Mouse (Mus musculus) thymus, adult 2 months (tissue): ENCODE measurements around the gene Rbm12. TPM values are rescaled to one million over a fixed set of nuclear protein-coding genes. Genes with fewer than 3 reads are reported as not detected.
A peak's percentile ranks its signal among the peaks of the same experiment; 100 is the strongest.

Experiments used
- DNase-seq: peaks from one replicate; pipeline ENCODE4 v3.0.0; 2021
- H3K27ac ChIP-seq: fragments of 200-500 bp; 2 replicates; pipeline ENCODE4 v1.5.1; 2012; ENCODE audit warnings: low read length, control low read depth; ENCODE audit not compliant: control insufficient read depth, insufficient read depth
- H3K27me3 ChIP-seq: fragments of 200-500 bp; 2 replicates; pipeline ENCODE4 v1.6.1; 2012; ENCODE audit warnings: mild to moderate bottlenecking, low read length, moderate library complexity, mixed read lengths; ENCODE audit not compliant: control insufficient read depth, insufficient read depth
- H3K36me3 ChIP-seq: fragments of 200-500 bp; 2 replicates; pipeline ENCODE4 v1.6.1; 2012; ENCODE audit warnings: mild to moderate bottlenecking, low read length, moderate library complexity; ENCODE audit not compliant: control insufficient read depth, insufficient read depth
- H3K4me1 ChIP-seq: fragments of 200-500 bp; replicated peaks from 2 replicates; pipeline ENCODE4 v1.6.1; 2012; ENCODE audit warnings: low read length; ENCODE audit not compliant: control insufficient read depth, insufficient read depth
- H3K4me3 ChIP-seq: fragments of 200-500 bp; 2 replicates; pipeline ENCODE4 v1.5.1; 2012; ENCODE audit warnings: mild to moderate bottlenecking, low read length, control low read depth, moderate library complexity; ENCODE audit not compliant: control insufficient read depth, insufficient read depth
- CTCF ChIP-seq: fragments of 200-500 bp; IDR thresholded peaks from 2 replicates; pipeline ENCODE4 v1.5.1; 2012; ENCODE audit warnings: mild to moderate bottlenecking, control low read depth, low read length, moderate library complexity, borderline replicate concordance; ENCODE audit not compliant: control insufficient read depth, poor library complexity, insufficient read depth; ENCODE audit errors: extremely low read depth
- POLR2A ChIP-seq: fragments of 200-500 bp; IDR thresholded peaks from 2 replicates; pipeline ENCODE4 v1.6.1; 2012; ENCODE audit warnings: mild to moderate bottlenecking, low read length, control low read depth, moderate library complexity; ENCODE audit not compliant: control insufficient read depth, poor library complexity, insufficient read depth; ENCODE audit errors: extremely low read depth
- WGBS: fragments of 180-500 bp; shearing (Covaris S2); methylation state at CpG from one replicate; pipeline ENCODE4 v1.1.7; 2018; 5-methylcytosine and 5-hydroxymethylcytosine counted together
- polyA plus RNA-seq: library from polyadenylated mRNA; depleted of rRNA; stranded (reverse); fragments of >200 nt; gene quantifications from 2 replicates; pipeline ENCODE4 v1.2.3, GENCODE M21; 2012; rRNA removed

Rbm12 gene
- polyA plus RNA-seq, 1 experiment = 67.2 TPM

DNA sequence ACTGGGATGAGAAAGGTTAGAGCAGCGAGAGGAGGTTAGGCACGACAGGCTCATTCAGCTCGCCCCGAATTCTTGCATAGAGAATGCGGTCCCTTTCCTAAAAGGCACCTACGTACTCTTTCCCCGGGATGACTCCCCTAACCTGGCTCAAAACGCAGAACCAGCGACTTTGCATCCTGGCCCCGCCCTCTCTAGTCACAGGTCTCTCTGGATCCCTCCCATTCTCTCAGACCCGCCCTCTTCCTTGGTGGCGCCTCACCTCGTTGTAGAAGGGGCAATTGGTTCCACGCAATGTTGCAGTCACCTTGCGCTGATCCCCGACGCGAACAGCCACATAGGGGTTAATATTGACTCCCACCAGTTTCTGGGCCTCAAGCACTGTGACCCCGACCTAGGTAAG lies 63.8 kb downstream of the Rbm12 start:
- H3K4me3 ChIP-seq = no peak overlapping the region
- H3K27ac ChIP-seq = no peak overlapping the region
- WGBS = 15% methylated on average over 19 of the region's 19 CpGs
- no peaks in the 10 kb centered on the region for H3K36me3 ChIP-seq
- TF ChIP-seq CTCF (no peak), POLR2A (no peak)
- H3K27me3 ChIP-seq = 0 out of 2 replicates have a peak, but pooled peaks cover 2% of the 10 kb centered on the region
- H3K4me1 ChIP-seq = peaks cover 7% of the 10 kb centered on the region
- DNase-seq = peak; percentile 37

DNA sequence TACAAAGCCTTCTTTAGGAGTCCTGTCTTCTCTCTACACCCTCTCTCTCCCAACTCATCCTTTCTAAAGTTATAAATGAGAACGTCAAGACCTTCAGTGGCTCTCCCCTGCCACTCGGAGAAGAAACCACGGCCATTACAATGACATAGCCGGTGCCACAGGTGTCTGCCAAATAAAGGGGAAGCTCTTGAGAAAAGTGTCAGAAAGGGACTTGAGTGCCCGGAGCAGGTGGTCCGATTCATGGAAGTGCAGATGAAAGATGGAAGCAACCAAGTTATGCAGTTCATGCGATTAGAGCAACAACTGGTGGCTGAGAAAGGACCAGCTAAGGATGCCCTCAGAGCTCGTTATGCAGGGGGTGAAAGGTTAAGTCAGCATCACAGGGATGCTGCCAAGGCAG lies 68.9 kb downstream of the Rbm12 start:
- no peak overlapping the region for H3K4me3 ChIP-seq
- DNase-seq = no peak
- peaks cover 4% of the 10 kb centered on the region for H3K4me1 ChIP-seq
- TF ChIP-seq POLR2A = no peak
- H3K27ac ChIP-seq = no peak overlapping the region
- H3K27me3 ChIP-seq = no peaks in the 10 kb centered on the region
- H3K36me3 ChIP-seq = no peaks in the 10 kb centered on the region
- 52% methylated on average over 8 of the region's 8 CpGs for WGBS

Other genes with a start within 250 kb of the Rbm12 start
- gene Uqcc1, start 181.7 kb downstream of the Rbm12 start, polyA plus RNA-seq = 26.5 and 30.0 TPM in 2 replicates
- gene Gm15557, start 171.2 kb downstream of the Rbm12 start, polyA plus RNA-seq = not detected in 2 replicates
- 0.23 and 0.31 TPM in 2 replicates for gene Gdf5, start 166.6 kb downstream of the Rbm12 start, polyA plus RNA-seq
- gene Cep250, start 155.5 kb downstream of the Rbm12 start, polyA plus RNA-seq = 31.6 and 36.7 TPM in 2 replicates
- gene 6430550D23Rik, start 104.0 kb downstream of the Rbm12 start, polyA plus RNA-seq = 3.8 and 4.2 TPM in 2 replicates
- 273 and 293 TPM in 2 replicates for gene Ergic3, start 103.9 kb downstream of the Rbm12 start, polyA plus RNA-seq
- 0.08 and 0.22 TPM in 2 replicates for gene Fer1l4, start 59.0 kb downstream of the Rbm12 start, polyA plus RNA-seq
- 2.8 and 3.8 TPM in 2 replicates for gene Spag4, start 46.8 kb downstream of the Rbm12 start, polyA plus RNA-seq
- 237 and 273 TPM in 2 replicates for gene Cpne1, start within 50 bp of the Rbm12 start, polyA plus RNA-seq
- 7.1 and 7.5 TPM in 2 replicates for gene Gm28036, start 15.1 kb upstream of the Rbm12 start, polyA plus RNA-seq
- gene Romo1, start 32.1 kb upstream of the Rbm12 start, polyA plus RNA-seq = 214 and 241 TPM in 2 replicates
- gene Nfs1, start 32.2 kb upstream of the Rbm12 start, polyA plus RNA-seq = 52.7 and 53.8 TPM in 2 replicates
- gene Rbm39, start 68.3 kb upstream of the Rbm12 start, polyA plus RNA-seq = 145 and 182 TPM in 2 replicates
- gene Phf20, start 84.5 kb upstream of the Rbm12 start, polyA plus RNA-seq = 23.1 and 25.2 TPM in 2 replicates
- 0.94 and 1.6 TPM in 2 replicates for gene Cnbd2, start 200.3 kb upstream of the Rbm12 start, polyA plus RNA-seq
- gene Scand1, start 200.7 kb upstream of the Rbm12 start, polyA plus RNA-seq = 326 and 425 TPM in 2 replicates